Mouse (Mus musculus): ENCODE measurements around the gene Zbtb43. TPM values are rescaled to one million over a fixed set of nuclear protein-coding genes. Genes with fewer than 3 reads are reported as not detected.

The Zbtb43 gene
- 1.4 and 4.9 TPM in 2 replicates for polyA plus RNA-seq (2012; ENCODE audit: low replicate concordance)

DNA sequence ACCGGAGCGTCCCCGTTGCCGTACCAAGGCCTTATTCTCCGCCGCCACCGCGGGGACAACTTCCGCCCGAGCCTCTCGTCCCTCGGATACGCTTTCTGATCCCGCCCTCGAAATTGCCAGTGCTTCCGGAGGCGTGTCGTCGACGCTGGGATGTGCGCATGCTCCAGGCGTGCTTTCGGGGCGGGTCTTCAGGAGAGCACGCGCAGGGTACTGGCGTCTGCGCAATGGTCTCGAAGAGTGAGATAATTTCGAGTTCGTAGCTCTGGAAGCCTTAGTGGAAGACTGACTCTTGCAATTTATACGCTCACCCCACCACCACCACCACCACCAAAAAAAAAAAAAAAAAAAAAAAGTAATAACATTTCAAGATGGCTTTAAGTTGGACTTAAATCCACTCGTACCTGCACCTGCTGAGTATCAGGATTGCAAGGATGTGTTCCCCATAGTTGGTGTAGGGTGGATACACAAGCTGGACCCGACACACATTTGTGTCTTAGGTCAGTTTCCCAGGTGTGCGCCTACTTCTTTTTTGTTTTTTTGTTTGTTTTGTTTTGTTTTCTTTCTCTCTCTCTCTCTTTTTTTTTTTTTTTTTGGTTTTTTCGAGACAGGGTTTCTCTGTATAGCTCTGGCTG is at the start of gene Zbtb43:
Gene Zbtb43 (minus strand): TSS at position 94 of the 632 bp plus-strand sequence.

GRCm38 (mm10) chr2:33430771-33431699 is 37.3 kb downstream of the Zbtb43 start, which contains the start of gene Zbtb34:
Gene Zbtb34, minus strand, starts transcription at chr2:33431324.

Other genes starting within 250 kb of the Zbtb43 start
- gene Ralgps1, start 97.1 kb downstream of the Zbtb43 start, polyA plus RNA-seq (2012; ENCODE audit: low replicate concordance): 7.2 and 8.2 TPM in 2 replicates
- 3.7 and 5.2 TPM in 2 replicates for gene Zbtb34, start 37.2 kb downstream of the Zbtb43 start, polyA plus RNA-seq (2012; ENCODE audit: low replicate concordance)
- gene Lmx1b, start 172.0 kb upstream of the Zbtb43 start, polyA plus RNA-seq (2012; ENCODE audit: low replicate concordance): not detected in 2 replicates

Data from hematopoietic multipotent progenitor cell, adult 10-12 weeks (in vitro differentiated cells).